Mouse (Mus musculus) brain, embryonic 14.5 days (tissue): ENCODE measurements at regions not wholly inside any gene's neighbourhood (a gene's known extent, or its start where the extent isn't known, plus 50 kb on each side); places are given as distances from the start of the nearest gene placed in this dataset.

Experiments
- DNase-seq: peaks from one replicate; pipeline ENCODE4 v3.0.0-alpha.2; 2011; ENCODE audit warnings: low read depth
- CTCF ChIP-seq: fragments of 200-500 bp; IDR thresholded peaks from 2 replicates; pipeline ENCODE4 v1.5.1; 2012; ENCODE audit warnings: inconsistent platforms, mild to moderate bottlenecking, moderate library complexity, borderline replicate concordance; ENCODE audit not compliant: insufficient read depth, insufficient read length; ENCODE audit errors: extremely low read depth
- POLR2A ChIP-seq: fragments of 200-500 bp; IDR thresholded peaks from 2 replicates; pipeline ENCODE4 v1.6.1; 2012; ENCODE audit warnings: mild to moderate bottlenecking, inconsistent platforms, borderline replicate concordance; ENCODE audit not compliant: poor library complexity, insufficient read depth, insufficient read length, severe bottlenecking; ENCODE audit errors: extremely low read depth

GRCm38 (mm10) chr10:46534456-46534855 lies 956.8 kb downstream of the Hace1 start:
- DNase-seq = peak; percentile 31
- TF ChIP-seq POLR2A = no peak
- no peak for TF ChIP-seq CTCF

- TF ChIP-seq CTCF = no peak
- no peak for TF ChIP-seq POLR2A
- DNase-seq = peak; percentile 47
Measured at GRCm38 (mm10) chr10:46560571-46560970, 982.9 kb downstream of the Hace1 start.

DNA sequence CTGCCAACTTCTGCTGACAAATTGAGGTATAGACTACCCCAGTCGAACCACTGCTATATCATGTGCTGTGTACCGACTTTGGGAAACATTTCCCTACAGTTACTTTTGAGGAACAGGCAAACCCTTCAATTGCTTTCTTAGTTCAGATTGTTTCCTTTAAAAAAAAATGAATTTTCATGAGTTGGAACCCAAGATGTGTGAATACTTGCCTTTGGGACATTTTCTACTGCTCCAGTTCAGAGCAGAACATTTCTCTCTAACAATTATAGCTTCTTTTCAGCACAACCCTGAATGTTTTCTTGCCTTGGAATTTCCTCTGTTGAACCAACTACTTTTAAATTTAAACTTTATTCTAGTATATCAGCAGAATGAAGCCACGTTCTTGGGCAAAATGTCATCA lies 998.5 kb downstream of the Hace1 start:
- no peak for TF ChIP-seq POLR2A
- no peak for TF ChIP-seq CTCF
- DNase-seq = no peak
